Mouse (Mus musculus): Measurements from ENCODE around the gene Tbcc.

- TF ChIP-seq UBTF (IDR thresholded peaks at IDR 0.05; ENCODE audit: borderline replicate concordance, insufficient read depth, low read depth, low read length) (no peak), CTCF (IDR thresholded peaks at IDR 0.05 in 2 of 3, conservative IDR thresholded peaks at IDR 0.05 in 1 of 3; ENCODE audit: control insufficient read depth in 1 of 3, insufficient read depth in 1 of 3, low read depth in 2 of 3, low read length in 3 of 3, poor library complexity in 1 of 3, severe bottlenecking in 1 of 3) (no peak), NELFE (IDR thresholded peaks at IDR 0.05; ENCODE audit: low read depth, low read length) (no peak), MYB (IDR thresholded peaks at IDR 0.05; ENCODE audit: low read depth, low read length) (no peak), TBP (IDR thresholded peaks at IDR 0.05; ENCODE audit: low read depth, low read length) (no peak), HCFC1 (IDR thresholded peaks at IDR 0.05; ENCODE audit: low read depth, low read length) (no peak), MYC (IDR thresholded peaks at IDR 0.05; ENCODE audit: low read depth, low read length) (no peak)
Measured at GRCm38 (mm10) chr17:46856107-46856388, 34.4 kb upstream of the Tbcc start.

Measured in MEL (cell line).